Comparison of ENCODE assay signal across 21 mouse cellular contexts in genomic region chr4:144917101-144917500, GRCm38 (mm10). TPM values are rescaled to one million over a fixed set of nuclear protein-coding genes. Genes with fewer than 3 reads are reported as not detected.
A peak's percentile ranks its signal among the peaks of the same experiment; 100 is the strongest.
DNase-seq lines count a peak whose midpoint lies in the region; ATAC-seq and TF ChIP-seq lines count a peak whose summit lies in the region.
"Had no signal": no experiment of that assay in that cellular context is flagged by ENCODE, and none has a peak within 500 bp of the region (broad histone marks: within the 10 kb centered on the region; RNA-seq: fewer than 3 reads in every experiment).

No protein-coding gene starts in this region.

- H3K27me3 ChIP-seq in kidney, postnatal 0 days (ENCODE audit: insufficient read depth, low read length) = no peaks in the 10 kb centered on the region
- H3K27me3 ChIP-seq in megakaryocyte, embryonic 14.5 days (replicated peaks) = no peaks in the 10 kb centered on the region
- H3K27me3 ChIP-seq in stomach, postnatal 0 days (ENCODE audit: control insufficient read depth, insufficient read depth, low read length) = no peaks in the 10 kb centered on the region
- H3K27me3 ChIP-seq: hindbrain, embryonic 15.5 days; limb, embryonic 15.5 days had no signal

- ATAC-seq in kidney, postnatal 0 days (replicated peaks; ENCODE audit: low FRiP score, low read depth) = no peak
- ATAC-seq in megakaryocyte, adult 5-6 weeks (ENCODE audit: poor library complexity, severe bottlenecking) = no peak
- no peak for ATAC-seq in stomach, postnatal 0 days (ENCODE audit: low FRiP score, low TSS enrichment)

- H3K36me3 ChIP-seq in kidney, postnatal 0 days (ENCODE audit: insufficient read depth, low read length) = peaks cover 34% of the 10 kb centered on the region
- H3K36me3 ChIP-seq in megakaryocyte, embryonic 14.5 days (replicated peaks; ENCODE audit: low read length) = peaks cover 97% of the 10 kb centered on the region
- peaks cover 26% of the 10 kb centered on the region for H3K36me3 ChIP-seq in stomach, postnatal 0 days (ENCODE audit: control insufficient read depth, insufficient read depth, low read length)
- H3K36me3 ChIP-seq: hindbrain, embryonic 15.5 days; midbrain, embryonic 10.5 days had no signal

- H3K27ac ChIP-seq in kidney, postnatal 0 days = no peak overlapping the region
- no peak overlapping the region for H3K27ac ChIP-seq in stomach, postnatal 0 days (replicated peaks)
- H3K27ac ChIP-seq: gastrocnemius, adult 2 months; heart, embryonic 13.5 days; hindbrain, embryonic 15.5 days; limb, embryonic 15.5 days; midbrain, embryonic 10.5 days had no signal

- H3K9me3 ChIP-seq in kidney, postnatal 0 days (replicated peaks; ENCODE audit: low read length) = no peaks in the 10 kb centered on the region
- H3K9me3 ChIP-seq in megakaryocyte, embryonic 14.5 days = no peaks in the 10 kb centered on the region
- no peaks in the 10 kb centered on the region for H3K9me3 ChIP-seq in stomach, postnatal 0 days (ENCODE audit: control insufficient read depth, low read length)
- H3K9me3 ChIP-seq: G1E; heart, embryonic 13.5 days; hindbrain, embryonic 15.5 days; limb, embryonic 15.5 days; midbrain, embryonic 10.5 days had no signal

- no peak for DNase-seq in kidney, postnatal 0 days (ENCODE audit: low spot score)
- no peak for DNase-seq in kidney, adult 8-10 months
- DNase-seq in ZHBTc4 (ENCODE audit: low read depth, low spot score) = peak; percentile 63
- DNase-seq in stomach, postnatal 0 days (ENCODE audit: low spot score) = no peak
- DNase-seq in adrenal gland, postnatal 36 days = no peak
- DNase-seq: adrenal gland, adult 2 months; cerebellum, adult 11 months; gastrocnemius, adult 2 months; heart, adult 11 months; heart, postnatal 36 days; kidney, adult 11 months; lung, postnatal 14 days; retina, postnatal 1 day; thymus, postnatal 25 days had no signal

- H3K4me1 ChIP-seq in kidney, postnatal 0 days (replicated peaks; ENCODE audit: insufficient read depth, low read length) = no peaks in the 10 kb centered on the region
- H3K4me1 ChIP-seq in megakaryocyte, embryonic 14.5 days = peaks cover 96% of the 10 kb centered on the region
- H3K4me1 ChIP-seq in stomach, postnatal 0 days (replicated peaks; ENCODE audit: control insufficient read depth, insufficient read depth) = no peaks in the 10 kb centered on the region
- H3K4me1 ChIP-seq: heart, embryonic 13.5 days; hindbrain, embryonic 15.5 days; limb, embryonic 15.5 days; midbrain, embryonic 10.5 days had no signal

- no peak overlapping the region for H3K4me3 ChIP-seq in kidney, postnatal 0 days (replicated peaks; ENCODE audit: low read depth, low read length)
- peak overlapping the region; percentile 16 for H3K4me3 ChIP-seq in megakaryocyte, embryonic 14.5 days (replicated peaks)
- no peak overlapping the region for H3K4me3 ChIP-seq in stomach, postnatal 0 days (ENCODE audit: low read depth, low read length)
- H3K4me3 ChIP-seq: gastrocnemius, adult 2 months; heart, embryonic 13.5 days; hindbrain, embryonic 15.5 days; limb, embryonic 15.5 days; midbrain, embryonic 10.5 days had no signal

- no peak for TF ChIP-seq EP300 in stomach, postnatal 0 days (optimal IDR thresholded peaks at IDR 0.05)

- peak; percentile 57; the same call in 1 of the 2 replicates for TF ChIP-seq CTCF in kidney, postnatal 0 days (IDR thresholded peaks at IDR 0.05; ENCODE audit: low read depth)
- peak; percentile 51 for TF ChIP-seq CTCF in stomach, postnatal 0 days (IDR thresholded peaks at IDR 0.05; ENCODE audit: low read depth)

- no peak overlapping the region for H3K4me2 ChIP-seq in kidney, postnatal 0 days (ENCODE audit: low read length)
- H3K4me2 ChIP-seq in stomach, postnatal 0 days (replicated peaks; ENCODE audit: low read depth) = no peak overlapping the region
- H3K4me2 ChIP-seq: heart, embryonic 13.5 days; hindbrain, embryonic 15.5 days; limb, embryonic 15.5 days had no signal

- WGBS in kidney, postnatal 0 days = 74% methylated on average over 4 of the region's 4 CpGs
- WGBS in stomach, postnatal 0 days = 74% methylated on average over 4 of the region's 4 CpGs

- H3K9ac ChIP-seq in kidney, postnatal 0 days (ENCODE audit: low read depth, low read length) = no peak overlapping the region
- no peak overlapping the region for H3K9ac ChIP-seq in stomach, postnatal 0 days (ENCODE audit: low read length)
- H3K9ac ChIP-seq: heart, embryonic 13.5 days; hindbrain, embryonic 15.5 days; limb, embryonic 15.5 days had no signal

RNA-seq across cellular contexts. Expression of gene Dhrs3, which starts 24.5 kb away (rescaled TPM):
- polyA plus RNA-seq in kidney, postnatal 0 days (2015; fragmentation: Nextera tagmentation; extraction: Ambion mirVana) = 199 and 233 TPM in 2 replicates
- 44.7 and 211 TPM in 2 replicates for polyA plus RNA-seq in megakaryocyte, embryonic 14.5 days (2012; ENCODE audit: insufficient read depth, low replicate concordance)
- total RNA-seq in megakaryocyte, adult 5-6 weeks (2015) = 49.7 and 49.8 TPM in 2 replicates
- total RNA-seq in megakaryocyte, adult 5-6 weeks (2017) = 60.0 and 61.4 TPM in 2 replicates
- 103 and 106 TPM in 2 replicates for polyA plus RNA-seq in stomach, postnatal 0 days (2015; fragmentation: Nextera tagmentation; extraction: Ambion mirVana)
- 100 to 1,000 TPM in 1 of 2 experiments, 10 to 100 TPM in 1; 72.9 to 126 TPM for total RNA-seq in adrenal gland, postnatal 36 days (2021)
